Mouse (Mus musculus): Measurements from ENCODE around the gene 3110082I17Rik.
"Not testable (repeated sequence)": the region's sequence is repeated elsewhere in the genome, so short reads cannot be mapped to it uniquely, and the experiment has no call there.

The 3110082I17Rik gene

GRCm38 (mm10) chr5:139358653-139359052 is 101.7 kb downstream of the 3110082I17Rik start:
- DNase-seq (ENCODE audit: low read depth, low spot score): no peak

GRCm38 (mm10) chr5:139355235-139355772 is 105.0 kb downstream of the 3110082I17Rik start:
- DNase-seq (ENCODE audit: low read depth, low spot score): no peak

GRCm38 (mm10) chr5:139353946-139354345 is 106.4 kb downstream of the 3110082I17Rik start:
- no peak for DNase-seq (ENCODE audit: low read depth, low spot score)

- no peak for DNase-seq (ENCODE audit: low read depth, low spot score)
These were observed 106.8 kb downstream of the 3110082I17Rik start for GRCm38 (mm10) chr5:139353496-139353895.

- DNase-seq (ENCODE audit: low read depth, low spot score): no peak
These were observed 108.0 kb downstream of the 3110082I17Rik start, which contains the start of gene Cyp2w1 for GRCm38 (mm10) chr5:139352317-139352716. Gene Cyp2w1 (plus strand): TSS chr5:139352617.

GRCm38 (mm10) chr5:139351628-139352027 is 108.7 kb downstream of the 3110082I17Rik start:
- no peak for DNase-seq (ENCODE audit: low read depth, low spot score)

- DNase-seq (ENCODE audit: low read depth, low spot score): no peak
These were observed 109.2 kb downstream of the 3110082I17Rik start, which contains the start of gene Cox19 for GRCm38 (mm10) chr5:139351134-139351533. Gene Cox19 (minus strand): TSS chr5:139351418.

GRCm38 (mm10) chr5:139349713-139350112 is 110.6 kb downstream of the 3110082I17Rik start:
- no peak for DNase-seq (ENCODE audit: low read depth, low spot score)

GRCm38 (mm10) chr5:139347225-139347624 is 113.1 kb downstream of the 3110082I17Rik start:
- no peak for DNase-seq (ENCODE audit: low read depth, low spot score)

- DNase-seq (ENCODE audit: low read depth, low spot score): no peak
These were observed 115.0 kb downstream of the 3110082I17Rik start for GRCm38 (mm10) chr5:139345364-139345714.

- peak; percentile 79 for DNase-seq (ENCODE audit: low read depth, low spot score)
These were observed 115.5 kb downstream of the 3110082I17Rik start for GRCm38 (mm10) chr5:139344687-139345363.

GRCm38 (mm10) chr5:139344021-139344686 is 116.2 kb downstream of the 3110082I17Rik start:
- DNase-seq (ENCODE audit: low read depth, low spot score): no peak

- DNase-seq (ENCODE audit: low read depth, low spot score): no peak
These were observed 121.4 kb downstream of the 3110082I17Rik start for GRCm38 (mm10) chr5:139338891-139339290.

- DNase-seq (ENCODE audit: low read depth, low spot score): no peak
These were observed 121.9 kb downstream of the 3110082I17Rik start for GRCm38 (mm10) chr5:139338403-139338802.

- no peak for DNase-seq (ENCODE audit: low read depth, low spot score)
These were observed 122.4 kb downstream of the 3110082I17Rik start for GRCm38 (mm10) chr5:139337826-139338370.

- DNase-seq (ENCODE audit: low read depth, low spot score): no peak
These were observed 124.7 kb downstream of the 3110082I17Rik start for GRCm38 (mm10) chr5:139335634-139336033.

- not testable (repeated sequence) for DNase-seq (ENCODE audit: low read depth, low spot score)
These were observed 125.9 kb downstream of the 3110082I17Rik start for GRCm38 (mm10) chr5:139334394-139334793.

GRCm38 (mm10) chr5:139333301-139334013 is 126.9 kb downstream of the 3110082I17Rik start:
- DNase-seq (ENCODE audit: low read depth, low spot score): no peak

- no peak for DNase-seq (ENCODE audit: low read depth, low spot score)
These were observed 127.6 kb downstream of the 3110082I17Rik start for GRCm38 (mm10) chr5:139332590-139333272.

- DNase-seq (ENCODE audit: low read depth, low spot score): no peak
These were observed 128.6 kb downstream of the 3110082I17Rik start for GRCm38 (mm10) chr5:139331742-139332141.

- DNase-seq (ENCODE audit: low read depth, low spot score): no peak
These were observed 129.6 kb downstream of the 3110082I17Rik start for GRCm38 (mm10) chr5:139330766-139331165.
